Mouse (Mus musculus): Measurements from ENCODE around the gene Plekhh3.

GRCm38 (mm10) chr11:101193076-101193475, 21.9 kb upstream of the Plekhh3 start:
- no peak for TF ChIP-seq USF1 (IDR thresholded peaks at IDR 0.05; ENCODE audit: low read depth)
- TF ChIP-seq CTCF (IDR thresholded peaks at IDR 0.05; ENCODE audit: control insufficient read depth, insufficient read depth, insufficient read length): no peak
- no peak for TF ChIP-seq MAX (IDR thresholded peaks at IDR 0.05)
- TF ChIP-seq MYOG (IDR thresholded peaks at IDR 0.05; ENCODE audit: control insufficient read depth, extremely low read depth, insufficient read length): no peak
- no peak for TF ChIP-seq MYOD1 (IDR thresholded peaks at IDR 0.05; ENCODE audit: control insufficient read depth, insufficient read length, low read depth)
- no peak for TF ChIP-seq FOSL1 (IDR thresholded peaks at IDR 0.05; ENCODE audit: insufficient read depth, low read length, poor library complexity, severe bottlenecking)

Measured in C2C12 (cell line).